Mouse (Mus musculus) heart, embryonic 11.5 days (tissue): Measurements from ENCODE around the gene Sgta. TPM values are rescaled to one million over a fixed set of nuclear protein-coding genes. Genes with fewer than 3 reads are reported as not detected.
"Not testable (repeated sequence)": the region's sequence is repeated elsewhere in the genome, so short reads cannot be mapped to it uniquely, and the experiment has no call there.

Source experiments
- ATAC-seq: fragments of 200-750 bp; cut with Nextera tagmentation; replicated peaks from 2 replicates; pipeline ENCODE4 v1.8.0; 2017; ENCODE audit warnings: moderate library complexity; ENCODE audit not compliant: insufficient number of reproducible peaks, low FRiP score, low TSS enrichment
- H3K27ac ChIP-seq: fragments of 300-500 bp; sonication (generic); 2 replicates; pipeline ENCODE4 v1.5.1; 2014; ENCODE audit warnings: mild to moderate bottlenecking, low read depth, low read length
- H3K27me3 ChIP-seq: fragments of 300-500 bp; sonication (generic); 2 replicates; pipeline ENCODE4 v1.6.1; 2014; ENCODE audit warnings: mild to moderate bottlenecking, low read length, mixed read lengths; ENCODE audit not compliant: control insufficient read depth, insufficient read depth
- H3K36me3 ChIP-seq: fragments of 300-500 bp; sonication (generic); 2 replicates; pipeline ENCODE4 v1.6.1; 2014; ENCODE audit warnings: mild to moderate bottlenecking, low read length, moderate library complexity, mixed read lengths; ENCODE audit not compliant: control insufficient read depth, insufficient read depth
- H3K4me1 ChIP-seq: fragments of 300-500 bp; sonication (generic); 2 replicates; pipeline ENCODE4 v1.6.1; 2014; ENCODE audit warnings: low read length; ENCODE audit not compliant: control insufficient read depth, insufficient read depth
- H3K4me2 ChIP-seq: fragments of 300-500 bp; sonication (generic); 2 replicates; pipeline ENCODE4 v1.6.1; 2014; ENCODE audit warnings: mild to moderate bottlenecking, moderate library complexity
- H3K4me3 ChIP-seq: fragments of 300-500 bp; sonication (generic); 2 replicates; pipeline ENCODE4 v1.5.1; 2014; ENCODE audit warnings: low read depth, low read length
- H3K9ac ChIP-seq: fragments of 300-500 bp; sonication (generic); 2 replicates; pipeline ENCODE4 v1.6.1; 2014; ENCODE audit warnings: mild to moderate bottlenecking, low read depth, low read length, moderate library complexity
- H3K9me3 ChIP-seq: fragments of 300-500 bp; sonication (generic); replicated peaks from 2 replicates; pipeline ENCODE4 v1.6.1; 2016; ENCODE audit warnings: low read length; ENCODE audit not compliant: control insufficient read depth
- WGBS: fragments of 180-500 bp; shearing (Covaris S2); extraction: QIAGEN DNeasy Blood & Tissue Kit; methylation state at CpG from one replicate; pipeline ENCODE4 v1.1.7; 2014; ENCODE audit not compliant: insufficient replicate concordance; 5-methylcytosine and 5-hydroxymethylcytosine counted together
- polyA plus RNA-seq: library from polyadenylated mRNA; unstranded; fragments of >200 nt; fragmentation: Nextera tagmentation; extraction: Ambion mirVana; gene quantifications from 2 replicates; pipeline ENCODE4 v1.2.1, GENCODE M21; 2014

The Sgta gene
- polyA plus RNA-seq, 1 experiment from 2014 or later: 130 TPM

- ATAC-seq: no peak
- 83% methylated on average over 6 of the region's 6 CpGs for WGBS
- no peak overlapping the region for H3K27ac ChIP-seq
These were observed 8.8 kb downstream of the Sgta start for GRCm38 (mm10) chr10:81051133-81051532.

GRCm38 (mm10) chr10:81050645-81051044, 9.3 kb downstream of the Sgta start:
- H3K4me2 ChIP-seq: no peak overlapping the region
- H3K36me3 ChIP-seq: peaks cover 51% of the 10 kb centered on the region
- no peaks in the 10 kb centered on the region for H3K4me1 ChIP-seq
- 77% methylated on average over 4 of the region's 4 CpGs for WGBS
- H3K27me3 ChIP-seq: no peaks in the 10 kb centered on the region
- no peak overlapping the region for H3K9ac ChIP-seq
- ATAC-seq: no peak
- no peak overlapping the region for H3K27ac ChIP-seq
- no peak overlapping the region for H3K4me3 ChIP-seq
- no peaks in the 10 kb centered on the region for H3K9me3 ChIP-seq

More at GRCm38 (mm10) chr10:81051133-81051532, 8.8 kb downstream of the Sgta start:
- no peaks in the 10 kb centered on the region for H3K4me1 ChIP-seq
- peaks cover 49% of the 10 kb centered on the region for H3K36me3 ChIP-seq
- H3K4me2 ChIP-seq: no peak overlapping the region
- H3K4me3 ChIP-seq: no peak overlapping the region
- H3K9me3 ChIP-seq: no peaks in the 10 kb centered on the region
- H3K27me3 ChIP-seq: no peaks in the 10 kb centered on the region
- no peak overlapping the region for H3K9ac ChIP-seq

- not testable (repeated sequence) for H3K4me3 ChIP-seq, H3K9ac ChIP-seq, H3K9me3 ChIP-seq, H3K27ac ChIP-seq, ATAC-seq, H3K27me3 ChIP-seq, H3K4me2 ChIP-seq, H3K4me1 ChIP-seq
- 91% methylated on average over 13 of the region's 14 CpGs for WGBS
- H3K36me3 ChIP-seq: peaks cover 50% of the 10 kb centered on the region
These were observed 14.7 kb downstream of the Sgta start for GRCm38 (mm10) chr10:81045246-81045645.

- H3K27ac ChIP-seq: no peak overlapping the region; the same call in 1 of the 2 replicates
- WGBS: 32% methylated on average over 13 of the region's 13 CpGs
- H3K9me3 ChIP-seq: no peaks in the 10 kb centered on the region
- H3K27me3 ChIP-seq: no peaks in the 10 kb centered on the region
- no peak overlapping the region for H3K4me3 ChIP-seq
- H3K9ac ChIP-seq: no peak overlapping the region
- no peak overlapping the region; the same call in 1 of the 2 replicates for H3K4me2 ChIP-seq
- H3K36me3 ChIP-seq: peaks cover 20% of the 10 kb centered on the region
- ATAC-seq: no peak
- H3K4me1 ChIP-seq: no peaks in the 10 kb centered on the region; the same call in 1 of the 2 replicates
These were observed 18.4 kb downstream of the Sgta start for GRCm38 (mm10) chr10:81041458-81042175.

- no peak within 1 kb of the TSS for H3K27ac ChIP-seq
- H3K4me2 ChIP-seq: peak within 1 kb of the TSS; percentile 57
- H3K9ac ChIP-seq: peak within 1 kb of the TSS; percentile 50
- peak within 1 kb of the TSS; percentile 53 for H3K4me3 ChIP-seq
- no peaks in the 10 kb centered on the region for H3K27me3 ChIP-seq
- no peaks in the 10 kb centered on the region for H3K9me3 ChIP-seq
- peak; percentile 98 for ATAC-seq
- H3K4me1 ChIP-seq: no peaks in the 10 kb centered on the region; the same call in 1 of the 2 replicates
- no peaks in the 10 kb centered on the region for H3K36me3 ChIP-seq
- WGBS: under 1% methylated on average over 35 of the region's 35 CpGs
These were observed 22.9 kb downstream of the Sgta start, which contains the start of gene Slc39a3 for GRCm38 (mm10) chr10:81036988-81037580. Slc39a3 (minus strand) TSS chr10:81037426.

- Histone ChIP-seq H3K36me3 (no peaks in the 10 kb centered on the region), H3K4me1 (no peaks in the 10 kb centered on the region; the same call in 1 of the 2 replicates), H3K27ac (no peak overlapping the region), H3K4me2 (no peak overlapping the region), H3K4me3 (no peak overlapping the region), H3K27me3 (no peaks in the 10 kb centered on the region), H3K9ac (no peak overlapping the region), H3K9me3 (no peaks in the 10 kb centered on the region)
- ATAC-seq: no peak
- 73% methylated on average over 7 of the region's 7 CpGs for WGBS
These were observed 23.7 kb downstream of the Sgta start for GRCm38 (mm10) chr10:81036251-81036650.

GRCm38 (mm10) chr10:81033586-81033985, 26.4 kb downstream of the Sgta start:
- ATAC-seq: no peak
- Histone ChIP-seq H3K4me2 (no peak overlapping the region), H3K9ac (no peak overlapping the region), H3K36me3 (0 out of 2 replicates have a peak, but pooled peaks cover 2% of the 10 kb centered on the region), H3K9me3 (no peaks in the 10 kb centered on the region), H3K27ac (no peak overlapping the region), H3K27me3 (no peaks in the 10 kb centered on the region), H3K4me3 (no peak overlapping the region), H3K4me1 (no peaks in the 10 kb centered on the region; the same call in 1 of the 2 replicates)
- WGBS: 71% methylated on average over 10 of the region's 10 CpGs

GRCm38 (mm10) chr10:81029031-81029430, 30.9 kb downstream of the Sgta start:
- Histone ChIP-seq H3K36me3 (0 out of 2 replicates have a peak, but pooled peaks cover 2% of the 10 kb centered on the region), H3K4me3 (no peak overlapping the region), H3K27me3 (peaks cover 22% of the 10 kb centered on the region), H3K4me2 (no peak overlapping the region), H3K9me3 (no peaks in the 10 kb centered on the region), H3K9ac (no peak overlapping the region), H3K27ac (no peak overlapping the region), H3K4me1 (peaks cover 10% of the 10 kb centered on the region; the same call in 1 of the 2 replicates)
- 73% methylated on average over 10 of the region's 10 CpGs for WGBS
- ATAC-seq: no peak
